Mouse (Mus musculus): ENCODE data around the gene Eed. TPM values are rescaled to one million over a fixed set of nuclear protein-coding genes. Genes with fewer than 3 reads are reported as not detected.
A peak's percentile ranks its signal among the peaks of the same experiment; 100 is the strongest.

The Eed gene
- total RNA-seq, 2 experiments from 2014 or later = 33.2 to 33.9 TPM

GRCm38 (mm10) chr7:89909711-89910110 lies 71.1 kb downstream of the Eed start:
- DNase-seq (ENCODE audit: low spot score in 2 of 2) = no peak

GRCm38 (mm10) chr7:89908899-89909621 lies 71.7 kb downstream of the Eed start:
- no peak for DNase-seq (ENCODE audit: low spot score in 2 of 2)

GRCm38 (mm10) chr7:89908421-89908820 lies 72.4 kb downstream of the Eed start:
- no peak for DNase-seq (ENCODE audit: low spot score in 2 of 2)

GRCm38 (mm10) chr7:89907950-89908349 lies 72.8 kb downstream of the Eed start:
- DNase-seq (ENCODE audit: low spot score in 2 of 2) = peak; percentile 66 to 83

Other genes with a start within 250 kb of the Eed start
- under 1 TPM; 0.84 to 0.91 TPM for gene Ccdc81, start 77.4 kb downstream of the Eed start, total RNA-seq (2021)
- 100 to 1,000 TPM in 1 of 2 experiments, 10 to 100 TPM in 1; 83.7 to 101 TPM for gene Hikeshi, start 39.8 kb downstream of the Eed start, total RNA-seq (2021)
- 100 to 1,000 TPM; 144 to 155 TPM for gene Picalm, start 149.2 kb upstream of the Eed start, total RNA-seq (2021)